Mouse (Mus musculus): ENCODE measurements around the gene Cab39. TPM values are rescaled to one million over a fixed set of nuclear protein-coding genes. Genes with fewer than 3 reads are reported as not detected.
"Not testable (repeated sequence)": the region's sequence is repeated elsewhere in the genome, so short reads cannot be mapped to it uniquely, and the experiment has no call there.

The Cab39 gene
- polyA plus RNA-seq, 1 experiment, result 38.6 TPM

GRCm38 (mm10) chr1:85809256-85809655 is 16.0 kb downstream of the Cab39 start:
- H3K36me3 ChIP-seq (ENCODE audit: control insufficient read depth, insufficient read depth, low read length), result no peaks in the 10 kb centered on the region; the same call in 1 of the 2 replicates
- no peaks in the 10 kb centered on the region for H3K4me1 ChIP-seq (ENCODE audit: control insufficient read depth, insufficient read depth, low read length)
- no peaks in the 10 kb centered on the region for H3K27me3 ChIP-seq (ENCODE audit: control insufficient read depth, insufficient read depth, low read length)
- H3K4me3 ChIP-seq (ENCODE audit: control insufficient read depth, low read depth, low read length), result no peak overlapping the region
- no peak overlapping the region for H3K27ac ChIP-seq (ENCODE audit: control insufficient read depth, insufficient read depth, low read depth, low read length)
- TF ChIP-seq POLR2A (IDR thresholded peaks at IDR 0.05; ENCODE audit: control insufficient read depth, low read depth, low read length) (no peak), CTCF (IDR thresholded peaks at IDR 0.05; ENCODE audit: control insufficient read depth, insufficient read depth, insufficient replicate concordance, low read depth, low read length) (no peak)

- no peak for TF ChIP-seq POLR2A (IDR thresholded peaks at IDR 0.05; ENCODE audit: control insufficient read depth, low read depth, low read length)
- no peak for TF ChIP-seq CTCF (IDR thresholded peaks at IDR 0.05; ENCODE audit: control insufficient read depth, insufficient read depth, insufficient replicate concordance, low read depth, low read length)
- Histone ChIP-seq H3K36me3 (ENCODE audit: control insufficient read depth, insufficient read depth, low read length) (no peaks in the 10 kb centered on the region), H3K27ac (ENCODE audit: control insufficient read depth, insufficient read depth, low read depth, low read length) (no peak overlapping the region), H3K27me3 (ENCODE audit: control insufficient read depth, insufficient read depth, low read length) (no peaks in the 10 kb centered on the region), H3K4me3 (ENCODE audit: control insufficient read depth, low read depth, low read length) (no peak overlapping the region), H3K4me1 (ENCODE audit: control insufficient read depth, insufficient read depth, low read length) (no peaks in the 10 kb centered on the region)
Measured at GRCm38 (mm10) chr1:85810343-85810742, 17.1 kb downstream of the Cab39 start.

GRCm38 (mm10) chr1:85810787-85811186 is 17.5 kb downstream of the Cab39 start:
- no peak overlapping the region for H3K4me3 ChIP-seq (ENCODE audit: control insufficient read depth, low read depth, low read length)
- TF ChIP-seq CTCF (IDR thresholded peaks at IDR 0.05; ENCODE audit: control insufficient read depth, insufficient read depth, insufficient replicate concordance, low read depth, low read length) (no peak), POLR2A (IDR thresholded peaks at IDR 0.05; ENCODE audit: control insufficient read depth, low read depth, low read length) (no peak)
- H3K27ac ChIP-seq (ENCODE audit: control insufficient read depth, insufficient read depth, low read depth, low read length), result no peak overlapping the region
- no peaks in the 10 kb centered on the region for H3K27me3 ChIP-seq (ENCODE audit: control insufficient read depth, insufficient read depth, low read length)
- H3K36me3 ChIP-seq (ENCODE audit: control insufficient read depth, insufficient read depth, low read length), result no peaks in the 10 kb centered on the region
- no peaks in the 10 kb centered on the region for H3K4me1 ChIP-seq (ENCODE audit: control insufficient read depth, insufficient read depth, low read length)

- H3K4me3 ChIP-seq (ENCODE audit: control insufficient read depth, low read depth, low read length); H3K36me3 ChIP-seq (ENCODE audit: control insufficient read depth, insufficient read depth, low read length); H3K27ac ChIP-seq (ENCODE audit: control insufficient read depth, insufficient read depth, low read depth, low read length): not testable (repeated sequence)
Measured at GRCm38 (mm10) chr1:85814213-85814612, 21.0 kb downstream of the Cab39 start.

GRCm38 (mm10) chr1:85818121-85818520 is 24.9 kb downstream of the Cab39 start:
- H3K4me1 ChIP-seq (ENCODE audit: control insufficient read depth, insufficient read depth, low read length), result no peaks in the 10 kb centered on the region
- TF ChIP-seq POLR2A (IDR thresholded peaks at IDR 0.05; ENCODE audit: control insufficient read depth, low read depth, low read length) (no peak), CTCF (IDR thresholded peaks at IDR 0.05; ENCODE audit: control insufficient read depth, insufficient read depth, insufficient replicate concordance, low read depth, low read length) (no peak)
- H3K27me3 ChIP-seq (ENCODE audit: control insufficient read depth, insufficient read depth, low read length), result no peaks in the 10 kb centered on the region
- H3K4me3 ChIP-seq (ENCODE audit: control insufficient read depth, low read depth, low read length), result no peak overlapping the region
- no peaks in the 10 kb centered on the region; the same call in none of the 2 replicates for H3K36me3 ChIP-seq (ENCODE audit: control insufficient read depth, insufficient read depth, low read length)
- no peak overlapping the region for H3K27ac ChIP-seq (ENCODE audit: control insufficient read depth, insufficient read depth, low read depth, low read length)

More at GRCm38 (mm10) chr1:85814213-85814612, 21.0 kb downstream of the Cab39 start:
- not testable (repeated sequence) for H3K27me3 ChIP-seq (ENCODE audit: control insufficient read depth, insufficient read depth, low read length); H3K4me1 ChIP-seq (ENCODE audit: control insufficient read depth, insufficient read depth, low read length)

- H3K4me1 ChIP-seq (ENCODE audit: control insufficient read depth, insufficient read depth, low read length), result no peaks in the 10 kb centered on the region
- H3K36me3 ChIP-seq (ENCODE audit: control insufficient read depth, insufficient read depth, low read length), result no peaks in the 10 kb centered on the region; the same call in none of the 2 replicates
- no peak for TF ChIP-seq CTCF (IDR thresholded peaks at IDR 0.05; ENCODE audit: control insufficient read depth, insufficient read depth, insufficient replicate concordance, low read depth, low read length)
- no peak for TF ChIP-seq POLR2A (IDR thresholded peaks at IDR 0.05; ENCODE audit: control insufficient read depth, low read depth, low read length)
- no peaks in the 10 kb centered on the region for H3K27me3 ChIP-seq (ENCODE audit: control insufficient read depth, insufficient read depth, low read length)
- no peak overlapping the region for H3K4me3 ChIP-seq (ENCODE audit: control insufficient read depth, low read depth, low read length)
- no peak overlapping the region for H3K27ac ChIP-seq (ENCODE audit: control insufficient read depth, insufficient read depth, low read depth, low read length)
Measured at GRCm38 (mm10) chr1:85819695-85820094, 26.5 kb downstream of the Cab39 start.

GRCm38 (mm10) chr1:85822239-85822638 is 29.0 kb downstream of the Cab39 start:
- Histone ChIP-seq H3K36me3 (ENCODE audit: control insufficient read depth, insufficient read depth, low read length) (no peaks in the 10 kb centered on the region; the same call in none of the 2 replicates), H3K27me3 (ENCODE audit: control insufficient read depth, insufficient read depth, low read length) (no peaks in the 10 kb centered on the region), H3K27ac (ENCODE audit: control insufficient read depth, insufficient read depth, low read depth, low read length) (peak overlapping the region; percentile 70), H3K4me3 (ENCODE audit: control insufficient read depth, low read depth, low read length) (no peak overlapping the region), H3K4me1 (ENCODE audit: control insufficient read depth, insufficient read depth, low read length) (no peaks in the 10 kb centered on the region)
- TF ChIP-seq POLR2A (IDR thresholded peaks at IDR 0.05; ENCODE audit: control insufficient read depth, low read depth, low read length), result no peak
- no peak for TF ChIP-seq CTCF (IDR thresholded peaks at IDR 0.05; ENCODE audit: control insufficient read depth, insufficient read depth, insufficient replicate concordance, low read depth, low read length)

- TF ChIP-seq CTCF (IDR thresholded peaks at IDR 0.05; ENCODE audit: control insufficient read depth, insufficient read depth, insufficient replicate concordance, low read depth, low read length) (no peak), POLR2A (IDR thresholded peaks at IDR 0.05; ENCODE audit: control insufficient read depth, low read depth, low read length) (no peak)
- no peaks in the 10 kb centered on the region; the same call in none of the 2 replicates for H3K36me3 ChIP-seq (ENCODE audit: control insufficient read depth, insufficient read depth, low read length)
- H3K4me1 ChIP-seq (ENCODE audit: control insufficient read depth, insufficient read depth, low read length), result no peaks in the 10 kb centered on the region
- H3K27ac ChIP-seq (ENCODE audit: control insufficient read depth, insufficient read depth, low read depth, low read length), result no peak overlapping the region
- no peak overlapping the region for H3K4me3 ChIP-seq (ENCODE audit: control insufficient read depth, low read depth, low read length)
- no peaks in the 10 kb centered on the region for H3K27me3 ChIP-seq (ENCODE audit: control insufficient read depth, insufficient read depth, low read length)
Measured at GRCm38 (mm10) chr1:85824905-85825304, 31.7 kb downstream of the Cab39 start.
